Mouse (Mus musculus): ENCODE measurements around the gene Agr2. TPM values are rescaled to one million over a fixed set of nuclear protein-coding genes. Genes with fewer than 3 reads are reported as not detected.

The Agr2 gene
- polyA plus RNA-seq, 1 experiment from 2014 or later = not detected

GRCm38 (mm10) chr12:36028968-36029645 is 36.4 kb downstream of the Agr2 start:
- no peak overlapping the region for H3K27ac ChIP-seq (ENCODE audit: low read depth)
- H3K4me1 ChIP-seq (ENCODE audit: insufficient read depth) = no peaks in the 10 kb centered on the region
- no peaks in the 10 kb centered on the region for H3K36me3 ChIP-seq (replicated peaks; ENCODE audit: insufficient read depth, low read length)
- H3K27me3 ChIP-seq (ENCODE audit: insufficient read depth, low read length) = no peaks in the 10 kb centered on the region
- no peak overlapping the region for H3K4me3 ChIP-seq (ENCODE audit: low read depth, low read length)
- ATAC-seq = no peak
- DNase-seq = no peak
- no peak overlapping the region for H3K4me2 ChIP-seq (ENCODE audit: low read depth, low read length)
- TF ChIP-seq CTCF (IDR thresholded peaks at IDR 0.05; ENCODE audit: low read depth) = no peak
- no peak for TF ChIP-seq EP300 (IDR thresholded peaks at IDR 0.05; ENCODE audit: low read depth)
- 47% methylated on average over 5 of the region's 5 CpGs for WGBS (ENCODE audit: insufficient replicate concordance)
- no peaks in the 10 kb centered on the region for H3K9me3 ChIP-seq (ENCODE audit: low read length)
- H3K9ac ChIP-seq (replicated peaks) = no peak overlapping the region

GRCm38 (mm10) chr12:36029687-36030086 is 37.0 kb downstream of the Agr2 start:
- 0 out of 2 replicates have a peak overlapping the region, but pooled peaks have one; percentile 6 for H3K4me2 ChIP-seq (ENCODE audit: low read depth, low read length)
- H3K4me1 ChIP-seq (ENCODE audit: insufficient read depth) = no peaks in the 10 kb centered on the region
- ATAC-seq (no peak), DNase-seq (no peak)
- H3K9ac ChIP-seq (replicated peaks) = no peak overlapping the region
- H3K9me3 ChIP-seq (ENCODE audit: low read length) = no peaks in the 10 kb centered on the region
- H3K27me3 ChIP-seq (ENCODE audit: insufficient read depth, low read length) = no peaks in the 10 kb centered on the region
- TF ChIP-seq CTCF (IDR thresholded peaks at IDR 0.05; ENCODE audit: low read depth) (no peak), EP300 (IDR thresholded peaks at IDR 0.05; ENCODE audit: low read depth) (no peak)
- no peak overlapping the region for H3K27ac ChIP-seq (ENCODE audit: low read depth)
- 37% methylated on average over 4 of the region's 6 CpGs for WGBS (ENCODE audit: insufficient replicate concordance)
- no peaks in the 10 kb centered on the region for H3K36me3 ChIP-seq (replicated peaks; ENCODE audit: insufficient read depth, low read length)
- H3K4me3 ChIP-seq (ENCODE audit: low read depth, low read length) = no peak overlapping the region

DNA sequence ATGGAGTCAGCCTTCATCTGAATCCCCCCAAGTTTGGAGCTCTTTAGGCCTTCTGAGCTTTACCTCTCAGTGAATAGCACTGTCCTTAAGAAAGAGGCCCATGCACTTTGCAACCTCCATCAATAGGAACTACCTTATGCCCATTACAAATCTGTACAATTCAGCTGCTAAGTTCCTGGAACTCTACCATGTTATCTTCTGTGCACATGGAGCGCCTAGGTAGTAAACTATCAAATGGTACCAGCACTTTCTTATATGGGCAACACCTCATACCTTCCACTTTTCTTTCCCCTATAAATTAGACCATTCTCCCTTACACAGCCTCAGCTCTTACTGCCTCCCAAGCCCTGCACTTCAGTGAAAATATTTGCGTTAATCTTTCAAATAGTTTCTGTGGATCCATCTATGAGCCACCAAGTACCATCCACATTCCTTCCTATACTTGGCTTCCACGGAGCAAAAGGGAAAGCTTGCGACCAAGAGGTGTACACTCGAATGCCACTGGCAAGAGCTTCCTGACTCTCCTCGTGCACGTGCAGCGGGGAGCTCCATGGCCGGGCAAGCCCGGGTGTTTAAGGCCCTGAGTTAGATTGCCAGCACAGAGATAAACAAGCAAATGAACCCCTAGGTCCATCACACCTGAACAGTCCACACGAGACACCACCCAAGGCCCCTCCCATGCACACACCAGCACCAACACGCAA is 38.1 kb downstream of the Agr2 start:
- Histone ChIP-seq H3K9ac (replicated peaks) (no peak overlapping the region), H3K9me3 (ENCODE audit: low read length) (no peaks in the 10 kb centered on the region), H3K27ac (ENCODE audit: low read depth) (no peak overlapping the region), H3K27me3 (ENCODE audit: insufficient read depth, low read length) (no peaks in the 10 kb centered on the region), H3K4me3 (ENCODE audit: low read depth, low read length) (no peak overlapping the region), H3K36me3 (replicated peaks; ENCODE audit: insufficient read depth, low read length) (no peaks in the 10 kb centered on the region), H3K4me2 (ENCODE audit: low read depth, low read length) (no peak overlapping the region), H3K4me1 (ENCODE audit: insufficient read depth) (no peaks in the 10 kb centered on the region)
- TF ChIP-seq CTCF (IDR thresholded peaks at IDR 0.05; ENCODE audit: low read depth) = no peak
- no peak for TF ChIP-seq EP300 (IDR thresholded peaks at IDR 0.05; ENCODE audit: low read depth)
- no peak for DNase-seq
- no peak; the same call in 1 of the 2 replicates for ATAC-seq
- 80% methylated on average over 12 of the region's 12 CpGs for WGBS (ENCODE audit: insufficient replicate concordance)

DNA sequence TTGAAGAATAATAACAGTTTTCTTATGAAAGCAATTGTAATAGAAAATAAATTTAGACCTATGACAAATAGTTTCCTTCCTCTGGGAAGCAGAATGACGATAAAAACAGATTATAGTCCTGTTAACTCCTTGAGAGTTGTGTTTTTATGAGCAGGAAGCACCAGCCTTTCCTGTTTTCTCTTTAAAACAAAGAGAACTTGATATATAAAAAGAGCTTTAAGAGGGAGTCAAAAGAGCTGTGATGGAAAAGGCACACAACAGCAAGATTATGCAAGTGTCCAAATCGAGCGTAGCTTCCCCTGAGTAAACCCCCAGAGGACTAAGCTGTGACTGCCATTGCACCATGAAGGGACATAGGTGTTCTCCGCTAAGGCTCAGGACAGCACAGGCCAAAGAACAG is 39.7 kb downstream of the Agr2 start:
- H3K27ac ChIP-seq (ENCODE audit: low read depth) = no peak overlapping the region
- no peaks in the 10 kb centered on the region for H3K9me3 ChIP-seq (ENCODE audit: low read length)
- H3K36me3 ChIP-seq (replicated peaks; ENCODE audit: insufficient read depth, low read length) = no peaks in the 10 kb centered on the region
- ATAC-seq = no peak
- no peak for DNase-seq
- TF ChIP-seq EP300 (IDR thresholded peaks at IDR 0.05; ENCODE audit: low read depth) (no peak; the same call in 1 of the 2 replicates), CTCF (IDR thresholded peaks at IDR 0.05; ENCODE audit: low read depth) (no peak)
- H3K4me3 ChIP-seq (ENCODE audit: low read depth, low read length) = no peak overlapping the region
- H3K9ac ChIP-seq (replicated peaks) = no peak overlapping the region
- H3K4me1 ChIP-seq (ENCODE audit: insufficient read depth) = peaks cover 5% of the 10 kb centered on the region
- H3K4me2 ChIP-seq (ENCODE audit: low read depth, low read length) = no peak overlapping the region
- H3K27me3 ChIP-seq (ENCODE audit: insufficient read depth, low read length) = no peaks in the 10 kb centered on the region
- 42% methylated on average over 4 of the region's 4 CpGs for WGBS (ENCODE audit: insufficient replicate concordance)

DNA sequence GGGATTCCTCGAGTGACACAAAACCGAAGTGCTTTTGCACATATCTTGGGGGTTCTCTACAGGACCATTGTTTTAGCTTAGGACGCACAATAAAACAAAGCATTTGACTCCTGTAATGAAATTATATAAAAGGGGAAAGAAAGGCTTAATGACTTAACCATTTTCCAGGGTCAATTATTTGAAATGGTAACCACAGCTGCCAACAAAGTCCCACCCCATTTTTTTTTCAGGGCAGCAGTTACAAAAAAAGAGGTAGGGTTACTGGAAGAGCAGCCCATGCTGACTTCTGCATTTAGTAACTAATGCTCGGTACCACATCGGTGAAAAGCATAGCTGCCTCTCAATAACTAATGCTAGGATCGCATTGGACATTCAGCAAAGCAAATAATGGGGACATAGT is 42.8 kb downstream of the Agr2 start:
- Histone ChIP-seq H3K4me3 (ENCODE audit: low read depth, low read length) (no peak overlapping the region), H3K27me3 (ENCODE audit: insufficient read depth, low read length) (no peaks in the 10 kb centered on the region), H3K4me2 (ENCODE audit: low read depth, low read length) (no peak overlapping the region), H3K9me3 (ENCODE audit: low read length) (no peaks in the 10 kb centered on the region), H3K9ac (replicated peaks) (no peak overlapping the region), H3K4me1 (ENCODE audit: insufficient read depth) (peaks cover 5% of the 10 kb centered on the region), H3K36me3 (replicated peaks; ENCODE audit: insufficient read depth, low read length) (no peaks in the 10 kb centered on the region), H3K27ac (ENCODE audit: low read depth) (no peak overlapping the region)
- DNase-seq (no peak), ATAC-seq (no peak)
- TF ChIP-seq EP300 (IDR thresholded peaks at IDR 0.05; ENCODE audit: low read depth) (no peak), CTCF (IDR thresholded peaks at IDR 0.05; ENCODE audit: low read depth) (no peak)
- WGBS (ENCODE audit: insufficient replicate concordance) = 80% methylated on average over 6 of the region's 6 CpGs

- no peak for ATAC-seq
- H3K36me3 ChIP-seq (replicated peaks; ENCODE audit: insufficient read depth, low read length) = no peaks in the 10 kb centered on the region
- no peaks in the 10 kb centered on the region for H3K9me3 ChIP-seq (ENCODE audit: low read length)
- H3K4me2 ChIP-seq (ENCODE audit: low read depth, low read length) = no peak overlapping the region
- DNase-seq = no peak
- H3K4me3 ChIP-seq (ENCODE audit: low read depth, low read length) = no peak overlapping the region
- no peak overlapping the region for H3K9ac ChIP-seq (replicated peaks)
- WGBS (ENCODE audit: insufficient replicate concordance) = 94% methylated on average over 7 of the region's 7 CpGs
- no peak overlapping the region for H3K27ac ChIP-seq (ENCODE audit: low read depth)
- H3K27me3 ChIP-seq (ENCODE audit: insufficient read depth, low read length) = no peaks in the 10 kb centered on the region
- no peak for TF ChIP-seq EP300 (IDR thresholded peaks at IDR 0.05; ENCODE audit: low read depth)
- peaks cover 5% of the 10 kb centered on the region for H3K4me1 ChIP-seq (ENCODE audit: insufficient read depth)
Observed at GRCm38 (mm10) chr12:36036121-36036520, 43.4 kb downstream of the Agr2 start.
